ENCODE assay signal across 20 mouse cellular contexts in the genomic region with DNA sequence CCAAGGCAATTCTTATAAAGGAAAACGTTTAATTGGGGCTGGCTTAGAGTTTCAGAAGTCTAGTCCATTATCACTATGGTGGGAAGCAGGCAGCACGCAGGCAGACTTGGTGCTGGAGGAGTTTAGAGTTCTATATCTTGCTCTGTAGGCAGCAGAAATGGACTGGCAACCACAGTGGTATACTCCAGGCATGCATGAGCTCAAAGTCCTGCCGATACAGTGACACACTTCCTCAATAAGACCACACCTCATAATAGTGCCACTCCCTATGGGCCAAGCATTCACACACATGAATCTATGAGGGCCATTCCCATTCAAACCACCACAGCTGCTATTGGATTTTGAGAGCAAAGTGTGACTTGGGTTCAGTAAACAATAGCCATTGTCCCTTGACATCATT. TPM values are rescaled to one million over a fixed set of nuclear protein-coding genes. Genes with fewer than 3 reads are reported as not detected.
DNase-seq lines count a peak whose midpoint lies in the region; ATAC-seq and TF ChIP-seq lines count a peak whose summit lies in the region.
"Had no signal": no experiment of that assay in that cellular context is flagged by ENCODE, and none has a peak within 500 bp of the region (broad histone marks: within the 10 kb centered on the region; RNA-seq: fewer than 3 reads in every experiment).

No protein-coding gene starts in this region.

- H3K4me1 ChIP-seq in intestine, embryonic 16.5 days (ENCODE audit: control insufficient read depth, insufficient read depth, low read length), result no peaks in the 10 kb centered on the region
- no peaks in the 10 kb centered on the region for H3K4me1 ChIP-seq in intestine, embryonic 15.5 days (replicated peaks)
- no peaks in the 10 kb centered on the region for H3K4me1 ChIP-seq in intestine, postnatal 0 days (replicated peaks; ENCODE audit: control insufficient read depth, insufficient read depth, low read length)

- no peak overlapping the region for H3K9ac ChIP-seq in intestine, embryonic 16.5 days (ENCODE audit: low read depth, low read length)
- no peak overlapping the region for H3K9ac ChIP-seq in intestine, embryonic 15.5 days
- H3K9ac ChIP-seq in intestine, postnatal 0 days (ENCODE audit: low read depth, low read length), result no peak overlapping the region

- no peak for DNase-seq in spleen, postnatal 4 days (ENCODE audit: low spot score in 2 of 2)
- DNase-seq: adrenal gland, adult 2 months; adrenal gland, adult 8-10 months; adrenal gland, postnatal 10 days; adrenal gland, postnatal 14 days; adrenal gland, postnatal 25 days; adrenal gland, postnatal 36 days; B cell, adult 2 months; cerebellum, adult 11 months; cerebellum, adult 11-12 months; cerebellum, adult 18-20 months had no signal

- no peaks in the 10 kb centered on the region for H3K9me3 ChIP-seq in intestine, embryonic 16.5 days (ENCODE audit: control insufficient read depth, low read length)
- H3K9me3 ChIP-seq in intestine, embryonic 15.5 days, result no peaks in the 10 kb centered on the region
- no peaks in the 10 kb centered on the region for H3K9me3 ChIP-seq in intestine, postnatal 0 days (ENCODE audit: control insufficient read depth)
- H3K9me3 ChIP-seq: G1E had no signal

- no peak overlapping the region for H3K4me2 ChIP-seq in intestine, embryonic 16.5 days (ENCODE audit: low read depth, low read length)
- no peak overlapping the region for H3K4me2 ChIP-seq in intestine, embryonic 15.5 days (replicated peaks)
- no peak overlapping the region for H3K4me2 ChIP-seq in intestine, postnatal 0 days (replicated peaks; ENCODE audit: low read depth)

- H3K36me3 ChIP-seq in intestine, embryonic 16.5 days (ENCODE audit: control insufficient read depth, insufficient read depth, low read length), result no peaks in the 10 kb centered on the region
- H3K36me3 ChIP-seq in intestine, embryonic 15.5 days, result no peaks in the 10 kb centered on the region
- no peaks in the 10 kb centered on the region for H3K36me3 ChIP-seq in intestine, postnatal 0 days (ENCODE audit: control insufficient read depth, insufficient read depth)
- H3K36me3 ChIP-seq: G1E had no signal

- 78% methylated on average over 3 of the region's 3 CpGs for WGBS in intestine, embryonic 16.5 days
- WGBS in intestine, embryonic 15.5 days, result 75% methylated on average over 3 of the region's 3 CpGs
- WGBS in intestine, postnatal 0 days, result 70% methylated on average over 3 of the region's 3 CpGs

- no peak overlapping the region for H3K27ac ChIP-seq in intestine, embryonic 16.5 days (ENCODE audit: low read length)
- no peak overlapping the region for H3K27ac ChIP-seq in intestine, embryonic 15.5 days
- H3K27ac ChIP-seq in intestine, postnatal 0 days (ENCODE audit: low read depth, low read length), result no peak overlapping the region

- no peak for TF ChIP-seq CTCF in intestine, postnatal 0 days (IDR thresholded peaks at IDR 0.05; ENCODE audit: low read depth)

- no peaks in the 10 kb centered on the region for H3K27me3 ChIP-seq in intestine, embryonic 16.5 days (replicated peaks; ENCODE audit: control insufficient read depth, insufficient read depth, low read length)
- H3K27me3 ChIP-seq in intestine, embryonic 15.5 days (replicated peaks), result no peaks in the 10 kb centered on the region
- H3K27me3 ChIP-seq in intestine, postnatal 0 days (replicated peaks; ENCODE audit: control insufficient read depth, insufficient read depth, low read length), result no peaks in the 10 kb centered on the region
- H3K27me3 ChIP-seq: CH12.LX, Patski had no signal

- H3K4me3 ChIP-seq in intestine, embryonic 16.5 days (ENCODE audit: low read length), result no peak overlapping the region
- no peak overlapping the region for H3K4me3 ChIP-seq in intestine, embryonic 15.5 days (replicated peaks)
- no peak overlapping the region for H3K4me3 ChIP-seq in intestine, postnatal 0 days (ENCODE audit: low read depth, low read length)

- ATAC-seq in intestine, embryonic 16.5 days, result 0 out of 2 replicates have a peak, but pooled peaks have one; percentile 58
- ATAC-seq in intestine, embryonic 15.5 days, result no peak
- peak; percentile 69 for ATAC-seq in intestine, postnatal 0 days
- ATAC-seq: activated CD4-positive, CD25-positive, alpha-beta regulatory T cell, adult 4 months; CD4-positive, CD25-positive, alpha-beta regulatory T cell, adult 4 months; Patski had no signal

RNA-seq across cellular contexts. Expression of gene Grpr, which starts 47.4 kb away (rescaled TPM):
- 0.56 and 0.73 TPM in 2 replicates for polyA plus RNA-seq in intestine, embryonic 16.5 days (2015; fragmentation: Nextera tagmentation; extraction: Ambion mirVana)
- polyA plus RNA-seq in intestine, embryonic 15.5 days (2015; fragmentation: Nextera tagmentation; extraction: Ambion mirVana), result 0.53 and 0.96 TPM in 2 replicates
- 0.74 and 0.80 TPM in 2 replicates for polyA plus RNA-seq in intestine, postnatal 0 days (2015; fragmentation: Nextera tagmentation; extraction: Ambion mirVana)
- polyA plus RNA-seq: activated CD4-positive, CD25-positive, alpha-beta regulatory T cell, adult 4 months; C2C12; CD4-positive, CD25-positive, alpha-beta regulatory T cell, adult 4 months; G1E; Patski had no signal
